Mouse (Mus musculus): ENCODE data around the gene Sh2d3c.

DNA sequence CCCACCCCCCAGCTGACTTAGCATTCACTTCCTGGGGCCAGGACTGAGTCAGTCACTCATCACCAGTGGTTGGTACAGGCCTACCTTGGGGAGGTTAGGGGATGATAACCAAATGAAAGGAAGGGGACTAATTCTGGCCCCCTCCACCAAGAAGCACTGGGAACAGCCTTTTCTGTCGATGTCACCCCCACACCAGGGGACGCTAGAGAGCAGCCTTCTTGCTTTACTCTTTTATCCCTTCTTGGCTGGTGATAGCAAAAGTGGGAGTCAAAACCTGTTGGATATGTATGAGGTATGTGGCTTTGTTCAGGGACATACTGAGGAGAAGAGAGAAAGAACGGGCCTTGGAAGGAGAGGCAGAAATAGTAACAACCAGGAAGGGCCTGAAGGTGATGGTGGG is 42.5 kb downstream of the Sh2d3c start:
- TF ChIP-seq CTCF (IDR thresholded peaks at IDR 0.05; ENCODE audit: borderline replicate concordance, control insufficient read depth, extremely low read depth, insufficient read depth, low read length, poor library complexity) (no peak), POLR2A (IDR thresholded peaks at IDR 0.05; ENCODE audit: control insufficient read depth, extremely low read depth, insufficient read depth, low read length, poor library complexity) (no peak)
